Mouse (Mus musculus): ENCODE results near the gene Wasf1. TPM values are rescaled to one million over a fixed set of nuclear protein-coding genes. Genes with fewer than 3 reads are reported as not detected.

Gene Wasf1
- total RNA-seq, 1 experiment from 2014 or later = 6.6 TPM

GRCm38 (mm10) chr10:40895765-40896164 is 12.5 kb downstream of the Wasf1 start:
- DNase-seq = no peak

DNA sequence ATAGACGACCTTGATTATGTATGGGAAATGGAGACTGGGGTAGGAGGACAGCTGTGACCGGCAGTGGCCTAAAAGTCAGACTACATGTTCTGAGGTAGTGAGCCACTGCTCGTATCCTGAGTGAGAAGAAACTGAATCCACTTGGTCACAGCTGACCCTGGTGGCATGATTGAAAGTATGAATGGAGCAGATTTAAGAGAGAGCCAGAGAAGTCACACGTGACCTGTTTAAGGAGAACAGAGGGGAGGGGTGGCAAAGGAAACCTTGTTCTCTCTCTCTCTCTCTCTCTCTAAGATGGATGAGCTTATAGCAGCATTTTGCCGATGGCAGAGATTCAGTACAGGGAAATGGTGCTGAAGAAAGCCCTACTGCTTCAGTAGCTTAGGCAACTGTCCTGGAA is 13.4 kb downstream of the Wasf1 start:
- DNase-seq = no peak

DNA sequence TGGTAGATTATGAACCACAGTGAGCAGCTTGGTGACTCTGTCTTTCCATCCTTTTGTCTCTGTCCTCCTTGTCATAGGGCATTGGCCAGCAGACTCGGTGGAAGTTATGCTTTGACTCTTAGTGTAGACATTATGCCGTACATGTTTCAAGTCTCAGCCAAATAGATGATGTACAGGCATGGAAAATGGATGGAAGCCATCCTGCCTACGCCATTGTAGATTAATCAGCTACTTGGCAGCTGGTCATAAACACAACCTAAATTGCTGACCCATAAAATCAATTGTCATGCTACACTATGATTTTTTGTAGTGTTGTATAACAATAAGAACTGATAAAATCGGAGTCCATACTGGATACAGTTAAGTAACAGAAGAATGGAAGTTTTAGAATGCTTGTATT is 18.5 kb downstream of the Wasf1 start:
- no peak for DNase-seq

DNA sequence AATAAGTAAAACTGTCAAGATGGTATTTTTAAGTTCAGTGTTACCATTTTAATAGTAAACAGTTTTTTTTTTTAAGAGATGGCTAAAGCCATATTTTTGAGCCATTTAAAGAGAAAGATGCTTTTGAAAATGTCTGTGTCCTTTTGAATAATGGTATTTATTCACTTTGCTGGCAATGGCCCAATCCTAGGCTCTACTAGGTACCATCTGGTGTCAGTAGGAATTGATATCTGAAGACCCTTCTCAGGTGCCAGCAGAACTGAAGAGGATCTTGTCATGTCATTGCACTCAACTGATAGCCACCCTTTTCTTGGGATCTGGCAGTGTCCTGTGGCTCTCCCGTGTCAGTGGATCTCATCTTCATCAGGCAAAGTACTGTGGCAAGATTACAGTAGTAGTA is 22.9 kb downstream of the Wasf1 start:
- no peak for DNase-seq

DNA sequence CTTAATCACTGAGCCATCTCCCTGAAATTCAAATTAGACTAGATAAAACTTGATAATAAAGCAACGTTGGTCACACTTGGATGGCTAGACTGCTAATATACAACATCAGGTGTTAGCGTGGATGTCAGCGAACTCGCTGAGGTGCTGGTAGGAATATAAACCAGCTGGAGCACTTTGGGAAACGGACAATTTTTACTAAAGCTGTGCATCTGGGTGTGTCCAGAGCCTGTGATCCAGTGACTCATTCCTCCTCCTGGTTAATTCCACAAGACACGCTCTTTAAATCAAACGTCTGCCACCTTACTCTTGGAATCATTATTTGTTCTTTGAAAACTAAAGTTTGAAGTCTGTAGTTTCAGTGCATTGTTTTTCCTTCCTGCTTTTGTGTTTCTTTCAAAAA is 23.5 kb downstream of the Wasf1 start:
- DNase-seq = no peak

- DNase-seq = no peak
Measured at GRCm38 (mm10) chr10:40908580-40908979, 25.3 kb downstream of the Wasf1 start.

DNA sequence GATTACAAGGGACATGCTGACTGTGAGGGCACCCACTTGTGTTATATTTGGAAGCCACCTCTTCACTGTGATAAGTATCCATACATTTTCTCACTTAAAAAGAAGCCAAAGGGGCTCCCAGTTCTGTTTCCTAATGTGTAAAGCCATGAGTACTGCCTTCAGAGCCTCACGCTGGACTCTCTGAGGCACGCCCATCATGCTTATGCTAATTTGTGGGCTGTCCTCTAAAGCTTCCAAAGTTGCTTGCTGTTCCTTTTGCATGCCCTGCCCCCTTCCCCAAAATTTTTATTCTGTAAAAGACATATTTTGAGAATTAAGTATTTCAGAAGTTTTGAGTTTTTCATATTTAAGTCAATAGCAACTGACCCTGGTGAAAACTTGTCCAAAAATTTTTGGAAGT is 27.5 kb downstream of the Wasf1 start:
- no peak for DNase-seq

DNA sequence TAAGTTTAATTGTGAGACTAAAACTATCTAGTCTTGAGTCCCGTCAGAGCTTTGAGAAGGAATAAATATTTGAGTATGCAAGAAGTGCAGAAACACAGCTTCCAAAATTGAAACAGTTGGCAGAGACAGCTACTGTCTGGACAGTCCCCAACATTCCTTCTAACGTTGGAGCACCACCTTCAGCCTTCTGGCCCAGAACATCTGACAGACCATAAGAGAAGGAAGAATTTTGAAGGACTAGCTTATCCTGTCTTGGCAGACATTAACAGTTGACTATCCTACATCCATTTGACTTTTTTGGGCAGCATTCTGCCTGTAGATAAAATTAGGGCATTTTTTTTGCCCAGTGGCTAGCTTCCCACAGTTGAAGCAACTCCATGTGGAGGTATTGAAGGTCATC is 32.0 kb downstream of the Wasf1 start:
- DNase-seq = no peak

DNA sequence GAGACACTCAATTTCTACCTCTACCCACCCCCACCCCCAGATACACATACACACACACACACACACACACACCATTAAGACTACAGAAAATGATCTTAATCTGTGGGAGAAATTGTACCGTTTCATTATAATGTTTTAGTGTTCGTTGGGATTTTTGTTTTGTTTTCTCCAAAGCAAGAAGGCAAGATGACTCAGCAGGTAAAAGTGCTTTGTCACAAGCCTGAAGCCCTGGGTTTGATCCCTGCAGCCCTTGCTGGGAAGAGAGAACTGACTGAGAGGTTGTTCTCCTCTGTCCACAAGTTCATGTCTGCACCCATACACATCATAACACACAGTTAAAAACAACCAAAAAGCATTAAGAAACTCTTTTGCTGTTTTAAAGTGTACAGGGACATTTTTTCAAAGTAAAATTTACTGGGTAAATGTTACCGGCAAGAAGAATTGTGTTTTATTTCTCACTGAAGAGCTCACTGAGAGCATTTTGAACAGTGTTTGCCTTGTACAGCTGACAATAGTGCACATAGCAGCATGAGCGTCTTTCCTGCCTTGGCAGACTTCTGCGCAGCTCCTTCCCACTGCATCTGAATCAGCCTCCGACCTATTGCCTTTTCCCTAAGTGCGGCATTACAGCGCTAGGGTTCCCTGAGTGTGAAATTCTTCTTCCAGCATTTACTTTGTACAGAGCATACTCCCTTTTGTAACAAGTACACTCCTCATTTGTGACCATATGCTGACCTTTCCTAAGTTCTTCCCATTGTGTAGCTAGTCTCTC is 35.6 kb downstream of the Wasf1 start:
- no peak for DNase-seq

GRCm38 (mm10) chr10:40919464-40919863 is 36.2 kb downstream of the Wasf1 start:
- DNase-seq = no peak

- no peak for DNase-seq
Measured at GRCm38 (mm10) chr10:40932995-40933394, 49.7 kb downstream of the Wasf1 start.

GRCm38 (mm10) chr10:40936160-40936726 is 53.0 kb downstream of the Wasf1 start:
- no peak for DNase-seq

GRCm38 (mm10) chr10:40937569-40937968 is 54.3 kb downstream of the Wasf1 start:
- no peak for DNase-seq

GRCm38 (mm10) chr10:40942688-40943087 is 59.4 kb downstream of the Wasf1 start:
- DNase-seq = no peak

DNA sequence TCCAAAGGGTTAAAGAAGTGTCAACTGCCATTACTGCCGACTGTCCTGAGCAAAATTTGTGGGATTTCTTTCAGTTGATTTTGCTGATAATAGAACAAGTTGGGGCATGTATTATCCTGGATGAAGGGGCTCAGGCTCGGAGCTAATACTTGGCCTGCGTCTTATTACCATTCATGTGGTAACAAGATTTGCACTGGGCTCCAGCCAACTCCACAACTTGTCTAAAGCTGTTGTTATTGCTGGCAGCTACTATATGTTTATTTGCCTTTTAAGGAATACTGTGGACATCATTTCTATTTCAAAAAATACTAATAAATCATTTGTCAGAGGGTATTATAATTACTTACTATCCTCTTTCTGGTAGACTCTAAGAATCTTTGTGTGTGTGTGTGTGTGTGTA is 66.9 kb downstream of the Wasf1 start:
- no peak for DNase-seq

GRCm38 (mm10) chr10:40956206-40956605 is 72.9 kb downstream of the Wasf1 start:
- DNase-seq = no peak

DNA sequence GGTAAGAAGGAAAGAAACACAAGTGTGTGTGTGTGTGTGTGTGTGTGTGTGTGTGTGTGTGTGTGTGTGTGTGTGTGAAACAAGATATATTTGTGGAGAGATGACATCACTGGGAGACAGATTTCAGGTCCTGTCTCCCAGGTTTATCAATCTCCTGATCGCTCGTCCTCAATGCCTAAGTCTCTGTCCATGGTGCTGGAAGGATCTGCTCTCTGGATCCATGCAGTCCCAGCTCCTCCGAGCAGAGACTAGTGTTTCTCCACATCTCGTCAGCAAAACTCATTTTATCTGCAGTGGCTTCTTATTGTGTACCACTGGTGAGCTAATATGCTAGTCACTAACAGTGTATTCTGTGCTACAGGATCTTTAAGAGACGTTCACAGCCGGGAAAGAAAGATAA is 78.1 kb downstream of the Wasf1 start:
- DNase-seq = no peak

- DNase-seq = no peak
Measured at GRCm38 (mm10) chr10:40962008-40962407, 78.7 kb downstream of the Wasf1 start.

DNA sequence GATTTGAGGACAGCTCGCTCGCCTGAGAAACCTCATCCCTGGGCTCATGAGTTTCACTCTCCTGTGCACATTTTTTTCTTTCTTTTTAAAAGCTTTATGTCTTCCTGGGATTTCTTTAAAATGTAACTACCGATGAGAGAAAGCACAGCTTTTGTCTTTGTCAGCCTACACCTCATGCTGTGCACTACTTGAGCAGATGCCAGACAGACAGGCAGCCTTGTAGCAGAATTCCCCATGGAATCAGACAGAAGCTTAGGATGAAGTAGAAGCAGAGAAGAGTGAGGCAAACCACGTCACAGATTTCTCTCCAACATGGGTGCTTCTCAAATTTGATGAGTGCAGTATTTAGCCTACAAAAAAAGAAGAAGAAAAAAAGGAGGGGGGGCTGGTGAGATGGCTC is 81.3 kb downstream of the Wasf1 start:
- DNase-seq = no peak

DNA sequence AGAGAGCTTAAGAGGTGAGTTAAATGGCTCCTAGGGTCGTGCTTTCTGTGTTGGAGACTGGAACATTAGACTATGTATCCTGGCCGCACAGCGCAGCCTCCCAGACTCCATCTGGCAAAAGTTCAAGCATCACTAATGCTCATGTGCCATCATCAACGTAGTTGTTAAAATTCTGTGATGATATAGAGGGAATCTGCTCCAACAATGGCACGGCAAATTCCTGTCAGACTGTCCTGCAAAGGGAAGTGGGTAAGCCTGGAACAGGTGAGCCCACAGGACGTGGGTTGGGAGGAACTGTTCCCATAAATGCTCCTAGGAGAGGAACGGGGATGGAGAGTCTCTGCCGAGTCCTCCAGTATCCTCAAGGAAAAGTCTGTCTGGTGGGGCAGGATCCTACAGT is 85.3 kb downstream of the Wasf1 start:
- no peak for DNase-seq

- no peak for DNase-seq
Measured at GRCm38 (mm10) chr10:40969372-40970033, 86.2 kb downstream of the Wasf1 start.

DNA sequence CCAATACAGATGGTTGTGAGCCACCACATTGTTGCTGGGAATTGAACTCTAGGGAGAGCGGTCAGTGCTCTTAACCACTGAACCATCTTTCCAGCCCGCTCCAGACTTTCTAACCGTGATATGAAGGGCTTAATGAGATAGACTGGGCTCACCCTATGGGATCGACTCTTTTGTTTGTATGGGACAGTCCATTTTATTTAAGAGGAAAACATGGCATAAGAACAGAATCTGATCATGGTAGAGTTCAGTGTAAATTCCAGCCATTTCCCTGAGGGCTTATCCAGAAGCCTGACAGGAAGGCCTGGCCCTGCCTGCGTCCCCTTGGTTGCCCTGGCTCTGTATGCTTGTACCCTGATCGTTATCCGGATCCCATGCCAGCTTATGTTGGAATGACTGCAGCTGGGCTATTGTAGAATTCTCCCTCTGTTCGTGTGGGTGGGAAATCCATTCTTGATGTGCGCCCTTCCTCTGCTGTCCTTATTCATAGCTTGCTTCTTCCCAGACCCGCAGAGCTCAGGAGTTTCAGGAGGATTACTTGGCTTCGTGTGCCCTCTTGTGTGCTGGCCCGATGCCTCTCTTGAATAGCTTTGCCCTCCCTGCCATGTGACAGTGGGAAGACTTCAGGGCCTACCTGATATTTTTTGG is 87.4 kb downstream of the Wasf1 start:
- DNase-seq = no peak

DNA sequence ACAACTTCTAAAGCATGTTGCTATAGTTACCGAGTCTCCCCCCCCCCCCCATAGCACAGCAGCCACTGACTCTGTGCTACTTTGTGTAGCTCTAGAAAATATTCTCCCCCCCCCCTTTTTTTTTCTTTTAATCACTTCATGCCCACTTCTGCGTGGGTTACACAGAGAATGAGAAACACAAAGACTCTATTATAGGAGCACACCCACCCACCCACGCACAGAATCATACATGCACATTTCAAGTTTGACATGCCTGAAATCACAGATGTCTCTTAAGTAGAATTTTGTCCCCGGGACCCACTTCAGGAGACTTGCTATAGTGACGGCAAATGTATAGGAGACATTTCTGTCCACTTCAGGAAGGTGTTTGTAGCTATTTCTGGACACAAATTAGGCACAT is 88.0 kb downstream of the Wasf1 start:
- DNase-seq = no peak

Data from adrenal gland, postnatal 25 days (tissue).